Mouse (Mus musculus) brain, adult 10 weeks (tissue): ENCODE data around the gene Tlr11. TPM values are rescaled to one million over a fixed set of nuclear protein-coding genes. Genes with fewer than 3 reads are reported as not detected.

ENCODE experiments used
- polyA plus RNA-seq: library from polyadenylated mRNA; stranded (reverse); fragments of 350-450 nt; fragmentation: Illumina TruSeq; extraction: RNeasy Lipid Tissue Mini Kit (QIAGEN cat#74804); gene quantifications from one replicate; pipeline ENCODE4 v1.2.3, GENCODE M21; 2015; ENCODE audit warnings: low read depth, low replicate concordance

The Tlr11 gene
- polyA plus RNA-seq: not detected

DNA sequence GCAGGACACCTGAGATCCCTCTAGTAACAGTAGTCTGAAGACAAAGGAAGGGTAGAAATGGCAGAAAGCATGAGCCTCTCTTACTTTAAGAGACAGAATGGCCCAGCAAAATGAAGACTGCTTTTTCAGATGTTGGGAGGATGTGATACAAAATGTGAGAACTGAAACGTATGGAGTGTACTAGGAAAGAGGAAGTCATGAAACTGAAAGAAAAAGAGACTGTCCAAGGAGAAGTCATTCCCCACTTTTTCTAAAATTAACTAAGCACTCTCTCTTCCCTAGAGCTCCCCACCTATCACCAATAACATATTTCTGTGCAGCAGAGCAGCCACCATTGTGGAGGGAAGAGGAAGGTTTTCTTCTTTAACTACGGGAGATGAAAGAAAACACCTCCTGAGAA, at the start of gene Tlr11:
Tlr11 (plus strand) TSS at position 322 of the 400 bp plus-strand sequence.

DNA sequence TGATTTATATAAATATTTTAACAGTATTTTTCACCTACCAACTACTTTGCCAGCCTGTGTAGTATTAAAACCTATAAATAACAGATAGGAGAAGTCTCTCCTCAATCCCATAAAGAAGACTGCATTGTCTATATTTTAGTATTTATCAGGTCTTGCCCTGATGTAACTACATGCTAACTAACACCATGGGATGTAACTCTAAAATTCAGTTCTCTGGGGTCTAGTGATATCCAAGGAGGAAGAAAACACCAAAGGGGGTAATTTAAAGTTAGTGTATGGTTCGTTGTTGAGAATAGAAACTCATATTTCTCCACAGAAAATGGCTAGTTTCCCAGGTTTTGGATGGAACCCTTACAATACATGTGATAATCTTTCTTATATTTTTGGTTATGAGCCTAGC, 31.1 kb upstream of the Tlr11 start, which contains the start of gene Olfr734:
Olfr734 (minus strand) TSS at position 101 of the 400 bp plus-strand sequence.

DNA sequence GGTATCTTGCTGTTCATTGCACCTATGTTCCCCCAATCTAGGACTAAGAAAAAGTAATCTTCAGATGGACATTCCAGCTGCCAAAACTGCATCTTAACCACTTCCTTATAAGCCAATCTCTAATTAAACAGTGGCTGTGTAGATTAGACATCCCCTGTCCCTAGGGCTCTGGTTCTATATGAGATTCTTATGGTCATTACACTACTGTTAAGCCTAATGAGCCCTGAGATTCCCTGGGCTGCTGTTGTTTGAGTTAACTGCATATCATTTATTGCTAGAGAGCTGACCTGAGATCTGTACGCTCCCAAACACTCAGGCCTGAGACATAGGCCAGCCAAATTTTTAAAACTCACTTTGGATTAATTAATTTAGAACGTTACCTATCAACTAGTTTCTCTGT, 8.9 kb upstream of the Tlr11 start, which contains the start of gene Olfr735:
Olfr735 (minus strand) TSS at position 77 of the 400 bp plus-strand sequence.

DNA sequence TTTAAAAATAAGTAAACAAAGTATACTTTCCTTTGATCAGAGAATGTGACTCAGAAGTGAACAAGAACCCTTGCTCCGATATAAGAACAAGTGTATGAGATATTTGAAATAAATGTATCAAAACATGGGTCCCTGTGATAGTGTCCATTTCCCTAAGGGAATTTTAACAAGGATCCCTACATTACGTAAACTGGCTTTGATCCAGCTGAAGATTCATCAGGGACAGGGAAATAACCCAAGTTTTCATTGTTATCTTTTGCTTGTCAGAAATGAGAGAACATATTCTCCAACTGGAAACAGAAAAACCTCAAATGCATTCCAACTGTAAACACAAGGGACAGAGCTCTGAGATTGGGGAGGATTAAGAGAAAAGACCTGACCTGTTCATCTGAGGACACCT, 23.1 kb downstream of the Tlr11 start, which contains the start of gene Olfr736:
Olfr736 (plus strand) TSS at position 301 of the 400 bp plus-strand sequence.

DNA sequence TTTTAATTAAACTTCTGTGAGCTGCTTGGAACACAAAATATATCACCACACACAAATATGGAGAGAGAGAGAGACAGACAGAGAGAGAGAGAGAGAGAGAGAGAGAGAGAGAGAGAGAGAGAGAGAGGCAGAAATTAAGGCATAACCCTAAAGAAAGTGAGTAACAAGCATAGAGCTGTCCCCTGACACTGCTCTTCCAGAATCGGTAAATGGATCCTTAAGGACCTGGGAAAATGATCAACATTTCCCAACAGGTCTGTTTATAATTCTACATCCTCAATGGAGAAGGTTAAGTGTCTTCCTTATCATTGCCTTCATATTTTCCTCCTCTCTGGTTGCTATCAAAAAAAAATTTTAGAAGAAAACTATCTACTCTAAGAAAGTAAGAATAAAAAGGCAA, 49.6 kb downstream of the Tlr11 start, which contains the start of gene Olfr738:
Olfr738 (plus strand) TSS at position 301 of the 400 bp plus-strand sequence.

Other genes with a start within 250 kb of the Tlr11 start
- not detected for gene Olfr727, start 234.7 kb upstream of the Tlr11 start, polyA plus RNA-seq
- gene Olfr728, start 215.2 kb upstream of the Tlr11 start, polyA plus RNA-seq: not detected
- not detected for gene Olfr729, start 205.0 kb upstream of the Tlr11 start, polyA plus RNA-seq
- gene Olfr730, start 169.7 kb upstream of the Tlr11 start, polyA plus RNA-seq: not detected
- not detected for gene Olfr731, start 116.0 kb upstream of the Tlr11 start, polyA plus RNA-seq
- gene Olfr732, start 73.7 kb upstream of the Tlr11 start, polyA plus RNA-seq: not detected
- gene Olfr733, start 56.4 kb upstream of the Tlr11 start, polyA plus RNA-seq: not detected
- gene Olfr734, start 31.2 kb upstream of the Tlr11 start, polyA plus RNA-seq: not detected
- not detected for gene Olfr735, start 9.0 kb upstream of the Tlr11 start, polyA plus RNA-seq
- gene Olfr736, start 23.2 kb downstream of the Tlr11 start, polyA plus RNA-seq: not detected
- not detected for gene Olfr738, start 49.7 kb downstream of the Tlr11 start, polyA plus RNA-seq
- not detected for gene Olfr739, start 60.7 kb downstream of the Tlr11 start, polyA plus RNA-seq
- not detected for gene Olfr740, start 87.6 kb downstream of the Tlr11 start, polyA plus RNA-seq
- not detected for gene Olfr741, start 114.8 kb downstream of the Tlr11 start, polyA plus RNA-seq
- not detected for gene Olfr742, start 145.7 kb downstream of the Tlr11 start, polyA plus RNA-seq
- not detected for gene Olfr743, start 163.9 kb downstream of the Tlr11 start, polyA plus RNA-seq